Mouse (Mus musculus) embryo, embryonic 11 days (tissue): ENCODE measurements around the gene Siah3.
"Not testable (repeated sequence)": the region's sequence is repeated elsewhere in the genome, so short reads cannot be mapped to it uniquely, and the experiment has no call there.

ENCODE experiments used
- DNase-seq: peaks from one replicate; pipeline ENCODE4 v3.0.0-alpha.2; 2015

Gene Siah3

GRCm38 (mm10) chr14:75455743-75456421, at the start of gene Siah3:
Siah3 (plus strand) TSS chr14:75455982.
- DNase-seq, result peak; percentile 47

- no peak for DNase-seq
Observed at GRCm38 (mm10) chr14:75409772-75410171, 46.0 kb upstream of the Siah3 start.

- no peak for DNase-seq
Observed at GRCm38 (mm10) chr14:75410392-75410791, 45.4 kb upstream of the Siah3 start.

GRCm38 (mm10) chr14:75418721-75419120, 37.1 kb upstream of the Siah3 start:
- no peak for DNase-seq

GRCm38 (mm10) chr14:75419876-75420275, 35.9 kb upstream of the Siah3 start:
- no peak for DNase-seq

GRCm38 (mm10) chr14:75420811-75421210, 35.0 kb upstream of the Siah3 start:
- DNase-seq, result no peak

GRCm38 (mm10) chr14:75431173-75431786, 24.5 kb upstream of the Siah3 start:
- no peak for DNase-seq

- DNase-seq, result no peak
Observed at GRCm38 (mm10) chr14:75432850-75433249, 22.9 kb upstream of the Siah3 start.

GRCm38 (mm10) chr14:75434576-75434975, 21.2 kb upstream of the Siah3 start:
- no peak for DNase-seq

- no peak for DNase-seq
Observed at GRCm38 (mm10) chr14:75444486-75445105, 11.2 kb upstream of the Siah3 start.

- peak; percentile 89 for DNase-seq
Observed at GRCm38 (mm10) chr14:75445281-75445947, 10.4 kb upstream of the Siah3 start.

- no peak for DNase-seq
Observed at GRCm38 (mm10) chr14:75445948-75446281, 9.9 kb upstream of the Siah3 start.

- not testable (repeated sequence) for DNase-seq
Observed at GRCm38 (mm10) chr14:75446314-75446713, 9.5 kb upstream of the Siah3 start.

GRCm38 (mm10) chr14:75453906-75454305, 1.9 kb upstream of the Siah3 start:
- no peak for DNase-seq

GRCm38 (mm10) chr14:75454716-75455115, 1.1 kb upstream of the Siah3 start:
- peak; percentile 78 for DNase-seq

GRCm38 (mm10) chr14:75455361-75455742, 430 bp upstream of the Siah3 start:
- no peak for DNase-seq

GRCm38 (mm10) chr14:75456489-75457220, 873 bp downstream of the Siah3 start:
- DNase-seq, result peak; percentile 71

GRCm38 (mm10) chr14:75457221-75457600, 1.4 kb downstream of the Siah3 start:
- DNase-seq, result no peak

GRCm38 (mm10) chr14:75459431-75459830, 3.6 kb downstream of the Siah3 start:
- no peak for DNase-seq

GRCm38 (mm10) chr14:75459991-75460390, 4.2 kb downstream of the Siah3 start:
- DNase-seq, result no peak

- DNase-seq, result no peak
Observed at GRCm38 (mm10) chr14:75460436-75460835, 4.7 kb downstream of the Siah3 start.

GRCm38 (mm10) chr14:75461770-75462169, 6.0 kb downstream of the Siah3 start:
- DNase-seq, result no peak

- no peak for DNase-seq
Observed at GRCm38 (mm10) chr14:75463171-75463570, 7.4 kb downstream of the Siah3 start.
